Mouse (Mus musculus) c-Kit-negative CD71-positive TER-119-positive erythroid progenitor cells, embryonic 14.5 days (primary cell): ENCODE measurements around the gene Tmub2.
"Not testable (repeated sequence)": the region's sequence is repeated elsewhere in the genome, so short reads cannot be mapped to it uniquely, and the experiment has no call there.

Source experiments
- DNase-seq: peaks from one replicate; pipeline ENCODE4 v3.0.0-alpha.2; 2013; ENCODE audit warnings: low read depth, low spot score

Gene Tmub2

GRCm38 (mm10) chr11:102279595-102279994 lies 5.1 kb upstream of the Tmub2 start:
- no peak for DNase-seq

GRCm38 (mm10) chr11:102280267-102280666 lies 4.5 kb upstream of the Tmub2 start:
- DNase-seq: not testable (repeated sequence)

GRCm38 (mm10) chr11:102283922-102284321 lies 809 bp upstream of the Tmub2 start:
- DNase-seq: no peak

- DNase-seq: no peak
Measured at GRCm38 (mm10) chr11:102285095-102285834, 534 bp downstream of the Tmub2 start.

DNA sequence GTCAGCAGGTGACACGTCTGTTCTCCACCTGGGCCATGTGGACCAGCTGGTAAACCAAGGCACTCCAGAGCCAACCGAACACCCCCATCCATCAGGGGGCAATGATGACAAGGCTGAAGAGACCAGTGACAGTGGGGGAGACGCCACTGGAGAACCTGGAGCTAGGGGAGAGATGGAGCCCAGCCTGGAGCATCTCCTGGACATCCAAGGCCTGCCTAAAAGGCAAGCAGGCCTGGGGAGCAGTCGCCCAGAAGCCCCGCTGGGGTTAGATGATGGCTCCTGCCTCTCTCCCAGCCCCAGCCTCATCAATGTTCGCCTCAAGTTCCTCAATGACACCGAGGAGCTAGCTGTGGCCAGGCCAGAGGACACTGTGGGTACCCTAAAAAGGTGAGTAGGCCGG lies 2.8 kb downstream of the Tmub2 start:
- DNase-seq: no peak

DNA sequence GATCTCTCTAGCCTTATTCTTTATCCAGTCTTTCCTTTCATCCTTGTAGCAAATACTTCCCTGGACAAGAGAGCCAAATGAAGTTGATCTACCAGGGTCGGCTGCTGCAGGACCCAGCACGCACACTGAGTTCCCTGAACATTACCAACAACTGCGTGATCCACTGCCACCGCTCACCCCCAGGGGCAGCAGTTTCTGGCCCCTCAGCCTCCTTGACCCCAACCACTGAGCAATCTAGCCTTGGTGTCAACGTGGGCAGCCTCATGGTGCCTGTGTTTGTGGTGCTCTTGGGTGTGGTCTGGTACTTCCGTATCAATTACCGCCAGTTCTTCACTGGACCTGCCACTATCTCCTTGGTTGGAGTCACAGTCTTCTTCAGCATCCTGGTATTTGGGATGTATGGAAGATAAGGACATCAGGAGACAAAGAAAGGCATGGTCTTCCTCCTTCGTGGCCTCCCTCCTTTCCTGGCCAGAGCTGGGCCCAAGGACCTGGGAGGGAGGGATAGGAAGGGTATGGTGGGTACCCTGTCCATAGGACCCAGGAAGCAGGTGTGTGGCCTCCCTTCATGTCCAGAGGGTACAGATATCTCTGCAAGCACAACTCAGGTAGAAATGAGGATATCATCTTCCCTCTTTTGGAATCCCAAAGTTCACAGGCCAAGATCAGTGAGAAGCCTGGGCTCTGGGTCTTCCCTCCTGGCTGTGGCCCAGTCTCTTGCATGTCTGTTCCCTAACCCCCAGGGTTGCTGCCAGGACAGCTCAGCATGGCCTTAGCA lies 3.5 kb downstream of the Tmub2 start:
- no peak for DNase-seq

- no peak for DNase-seq
Measured at GRCm38 (mm10) chr11:102288913-102289312, 4.2 kb downstream of the Tmub2 start.

DNA sequence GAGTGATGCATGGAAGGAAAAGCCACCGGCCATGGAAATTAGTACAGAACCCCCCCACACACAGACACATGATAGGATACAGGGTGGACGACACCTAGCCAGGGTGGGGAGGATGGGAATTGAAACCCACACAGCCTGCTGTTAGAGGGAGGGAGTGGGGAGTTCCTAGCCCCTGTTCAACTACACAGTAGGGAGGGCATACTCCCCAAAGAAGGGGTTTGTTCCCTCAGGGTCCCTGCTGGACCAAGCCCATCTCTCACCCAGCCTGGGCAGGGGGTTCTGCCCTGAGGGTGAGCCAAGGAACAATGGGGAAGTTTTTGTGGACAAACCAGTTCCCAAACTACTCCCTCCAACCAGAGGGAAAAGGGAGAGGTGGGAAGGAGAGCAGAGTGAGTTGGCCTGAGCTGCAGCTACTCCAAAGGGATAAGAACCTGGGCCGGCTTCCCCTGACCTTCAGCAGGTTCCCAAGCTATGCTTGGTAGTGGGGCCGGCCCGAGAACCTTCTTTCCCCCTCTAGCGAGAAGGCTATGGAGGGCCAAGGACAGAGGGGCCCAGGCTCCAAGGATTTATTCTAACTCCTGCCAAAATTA lies 4.9 kb downstream of the Tmub2 start:
- no peak for DNase-seq

GRCm38 (mm10) chr11:102290141-102290540 lies 5.4 kb downstream of the Tmub2 start:
- DNase-seq: no peak

DNA sequence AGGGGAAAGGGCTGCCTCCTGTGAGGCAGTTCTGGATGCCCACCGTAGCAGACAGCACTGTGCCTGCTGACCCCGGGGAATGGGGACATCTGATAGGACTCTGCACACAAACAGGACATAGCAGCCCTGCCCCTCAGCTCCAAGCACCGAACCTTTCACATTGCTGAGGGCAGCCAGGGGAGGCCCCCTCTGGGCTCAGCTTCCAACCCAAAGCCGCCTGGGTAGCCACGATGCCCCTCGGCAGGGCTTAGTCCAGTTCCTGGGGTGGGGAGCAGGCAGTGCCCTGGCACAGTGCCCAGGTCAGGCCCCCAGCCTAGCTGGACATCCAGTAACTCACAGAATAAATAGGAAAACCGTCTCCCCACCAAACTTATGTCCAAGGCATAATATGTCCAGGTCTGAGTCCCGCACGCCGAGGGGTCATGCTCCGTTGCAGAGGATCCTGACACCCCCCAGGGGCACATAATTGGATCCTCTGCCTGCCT lies 6.4 kb downstream of the Tmub2 start:
- no peak for DNase-seq

- no peak for DNase-seq
Measured at GRCm38 (mm10) chr11:102293971-102294370, 9.2 kb downstream of the Tmub2 start.

DNA sequence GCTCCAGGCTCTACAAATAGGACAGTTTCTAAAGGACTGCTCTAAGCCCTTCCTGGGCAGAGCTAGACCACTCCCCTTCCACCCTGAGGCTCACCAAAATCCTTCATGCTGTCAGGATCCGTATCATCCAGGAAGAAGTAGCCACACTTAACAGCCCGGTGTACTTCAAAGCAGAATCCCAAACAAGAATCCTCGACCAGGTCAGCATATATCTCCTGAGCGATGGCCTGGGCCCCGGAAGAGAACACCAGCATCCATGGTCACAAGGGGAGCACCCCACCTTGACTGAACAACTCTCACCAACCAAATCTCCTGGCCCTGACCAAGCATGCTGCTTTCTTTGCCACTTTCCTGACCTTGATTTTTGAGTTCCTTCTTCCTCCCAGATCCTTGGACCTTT lies 9.7 kb downstream of the Tmub2 start:
- DNase-seq: no peak

DNA sequence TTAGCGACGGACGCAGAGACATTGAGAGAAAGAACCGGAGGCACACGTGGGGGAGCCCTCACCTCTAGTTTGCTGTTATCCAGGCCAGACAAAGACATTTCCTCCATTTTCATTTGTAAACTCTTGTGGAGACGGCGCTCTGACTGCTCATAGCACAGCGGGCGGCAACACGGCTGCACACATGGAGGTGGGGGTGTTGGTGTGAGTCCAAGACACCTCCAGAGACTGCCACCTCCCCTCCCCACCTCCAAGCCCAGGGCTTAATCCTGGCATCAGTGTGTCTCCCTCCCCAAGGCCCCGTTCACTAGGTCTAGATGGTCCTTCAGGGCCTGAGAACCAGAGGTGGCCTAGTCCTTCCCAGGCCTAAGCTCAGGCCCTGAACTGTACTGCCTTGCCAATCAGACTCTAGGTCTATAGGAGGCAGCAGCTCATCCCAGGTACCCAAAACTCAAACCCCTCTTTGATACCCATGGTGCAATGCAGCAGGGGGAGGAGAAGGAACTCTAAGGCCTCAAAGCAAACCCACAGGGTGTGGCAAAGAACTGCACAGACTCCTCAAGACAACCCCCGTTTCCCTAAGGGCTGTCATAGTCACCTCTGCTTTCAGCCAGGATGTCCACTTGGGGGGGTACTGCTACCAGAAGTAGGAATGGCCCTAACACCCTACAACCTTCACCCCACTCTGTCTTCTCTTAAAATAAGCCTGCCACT lies 10.3 kb downstream of the Tmub2 start:
- no peak for DNase-seq

GRCm38 (mm10) chr11:102295598-102296471 lies 11.1 kb downstream of the Tmub2 start:
- DNase-seq: no peak

DNA sequence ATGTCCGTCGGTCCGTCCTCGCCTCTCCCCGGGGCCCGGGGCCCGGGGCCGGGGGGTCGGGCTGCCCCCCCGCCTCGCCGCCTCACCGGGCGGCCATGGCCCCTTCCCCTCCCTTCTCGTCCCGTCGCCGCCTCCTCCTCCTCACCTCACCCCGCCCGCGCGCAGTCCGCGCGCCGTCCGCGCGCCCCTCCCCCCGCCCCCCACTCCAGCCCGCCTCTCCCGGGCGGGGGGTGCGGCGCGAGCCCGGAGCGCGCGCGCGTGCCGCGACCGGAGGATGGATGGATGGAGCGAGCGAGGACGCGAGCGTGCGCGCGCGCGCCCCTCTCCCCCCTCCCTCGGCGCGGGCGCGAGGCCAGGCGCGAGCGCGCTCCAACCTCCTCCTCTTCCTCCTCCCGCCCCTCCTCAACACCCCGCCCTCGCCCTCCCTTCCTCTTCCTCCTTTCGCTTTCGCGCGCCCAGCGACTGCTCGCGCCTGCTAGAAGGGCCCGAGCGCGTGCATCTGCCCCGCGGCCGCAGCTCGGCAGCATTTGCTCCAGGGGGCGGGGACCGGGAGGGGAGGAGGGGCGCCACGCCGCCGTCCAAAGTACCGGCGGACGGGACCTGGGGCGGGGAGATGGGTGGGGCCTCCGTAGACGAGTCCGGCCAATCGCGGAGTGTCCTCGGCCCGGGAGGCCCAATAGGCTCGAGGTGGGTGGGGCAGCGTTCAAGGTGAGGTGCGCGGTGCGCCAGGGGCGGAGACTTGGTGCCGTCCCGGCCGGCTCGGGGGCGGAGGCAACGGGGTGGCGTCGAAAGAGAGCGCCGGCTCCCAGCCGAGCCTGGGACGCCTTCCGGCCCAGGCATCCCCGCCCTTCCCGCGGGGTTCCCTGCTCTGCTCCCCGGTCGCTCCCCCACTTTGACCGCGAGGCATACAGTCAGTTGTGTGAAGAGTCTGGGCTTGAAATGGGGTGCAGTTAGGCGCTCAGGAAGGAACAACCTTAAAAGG lies 12.1 kb downstream of the Tmub2 start, which contains the start of gene Atxn7l3:
Gene Atxn7l3 (minus strand): TSS at position 141 of the 982 bp plus-strand sequence.
- DNase-seq: peak; percentile 96

- DNase-seq: no peak
Measured at GRCm38 (mm10) chr11:102297577-102298556, 13.1 kb downstream of the Tmub2 start.

GRCm38 (mm10) chr11:102299839-102300238 lies 15.1 kb downstream of the Tmub2 start:
- DNase-seq: peak; percentile 67

DNA sequence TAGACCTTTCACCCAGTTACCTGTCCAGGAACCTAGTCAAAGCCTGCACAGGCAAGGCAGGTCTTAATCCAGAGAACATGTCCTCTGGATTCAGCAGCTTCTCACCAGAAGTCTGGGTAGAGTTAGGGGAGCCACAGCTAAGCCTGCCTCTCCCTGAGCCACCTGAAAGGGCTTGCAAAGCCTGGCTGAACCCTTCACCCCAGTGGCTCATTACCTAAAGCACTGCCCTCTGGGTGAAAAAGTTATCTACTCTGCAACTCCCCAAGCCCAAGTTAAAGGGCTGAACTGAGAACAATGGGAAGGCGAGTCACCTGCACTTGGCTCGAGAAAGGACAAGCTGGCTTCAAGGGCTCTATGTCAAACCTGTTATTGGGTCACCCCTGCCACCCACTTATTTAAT lies 19.4 kb downstream of the Tmub2 start:
- no peak for DNase-seq
